11 mouse cellular contexts compared by ENCODE assay signal in the genomic region with DNA sequence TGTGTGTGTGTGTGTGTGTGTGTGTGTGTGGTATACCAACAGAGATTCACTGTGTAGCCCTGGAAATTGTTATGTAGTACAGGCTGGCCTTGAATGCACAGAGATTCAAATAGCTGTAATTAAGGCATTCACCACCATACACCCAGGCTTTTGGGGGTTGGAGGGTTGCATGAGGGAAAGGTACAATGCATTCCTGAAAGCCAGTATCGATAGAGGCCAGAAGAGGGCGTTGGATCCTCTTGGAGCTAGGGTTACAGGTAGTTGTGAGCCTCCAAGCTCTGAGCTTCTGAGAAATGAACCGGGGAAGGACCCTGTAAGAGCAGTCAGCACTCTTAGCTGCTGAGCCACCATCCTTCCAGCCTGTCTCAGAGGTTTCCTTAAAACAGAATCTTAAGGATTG. TPM values are rescaled to one million over a fixed set of nuclear protein-coding genes. Genes with fewer than 3 reads are reported as not detected.
DNase-seq lines count a peak whose midpoint lies in the region; ATAC-seq and TF ChIP-seq lines count a peak whose summit lies in the region.
"Had no signal": no experiment of that assay in that cellular context is flagged by ENCODE, and none has a peak within 500 bp of the region (broad histone marks: within the 10 kb centered on the region; RNA-seq: fewer than 3 reads in every experiment).

No protein-coding gene starts in this region.

- no peak overlapping the region for H3K4me3 ChIP-seq in hindbrain, postnatal 0 days (ENCODE audit: low read length)
- H3K4me3 ChIP-seq in hindbrain, embryonic 10.5 days: no peak overlapping the region
- no peak overlapping the region for H3K4me3 ChIP-seq in stomach, postnatal 0 days (ENCODE audit: low read depth, low read length)
- H3K4me3 ChIP-seq: megakaryocyte, embryonic 14.5 days had no signal

- no peak overlapping the region for H3K9ac ChIP-seq in hindbrain, postnatal 0 days (replicated peaks; ENCODE audit: low read length)
- no peak overlapping the region for H3K9ac ChIP-seq in stomach, postnatal 0 days (ENCODE audit: low read length)

- H3K36me3 ChIP-seq in hindbrain, postnatal 0 days (ENCODE audit: insufficient read depth, low read length): peaks cover 5% of the 10 kb centered on the region; the same call in 1 of the 2 replicates
- H3K36me3 ChIP-seq in hindbrain, embryonic 10.5 days: peaks cover 34% of the 10 kb centered on the region
- no peaks in the 10 kb centered on the region for H3K36me3 ChIP-seq in stomach, postnatal 0 days (ENCODE audit: control insufficient read depth, insufficient read depth, low read length)

- ATAC-seq in hindbrain, postnatal 0 days: peak; percentile 46; the same call in 1 of the 2 replicates
- ATAC-seq in stomach, postnatal 0 days (ENCODE audit: low FRiP score, low TSS enrichment): no peak

- peak; percentile 40 for TF ChIP-seq CTCF in hindbrain, postnatal 0 days (IDR thresholded peaks at IDR 0.05; ENCODE audit: low read depth)
- peak; percentile 50 for TF ChIP-seq CTCF in stomach, postnatal 0 days (IDR thresholded peaks at IDR 0.05; ENCODE audit: low read depth)

- H3K27me3 ChIP-seq in hindbrain, postnatal 0 days (ENCODE audit: insufficient read depth, low read length): no peaks in the 10 kb centered on the region
- H3K27me3 ChIP-seq in hindbrain, embryonic 10.5 days (ENCODE audit: insufficient read depth, poor library complexity, severe bottlenecking): no peaks in the 10 kb centered on the region
- no peaks in the 10 kb centered on the region for H3K27me3 ChIP-seq in stomach, postnatal 0 days (ENCODE audit: control insufficient read depth, insufficient read depth, low read length)
- H3K27me3 ChIP-seq: megakaryocyte, embryonic 14.5 days had no signal

- no peaks in the 10 kb centered on the region for H3K9me3 ChIP-seq in hindbrain, postnatal 0 days (ENCODE audit: low read length)
- H3K9me3 ChIP-seq in hindbrain, embryonic 10.5 days: 0 out of 2 replicates have a peak, but pooled peaks cover 1% of the 10 kb centered on the region
- H3K9me3 ChIP-seq in stomach, postnatal 0 days (ENCODE audit: control insufficient read depth, low read length): no peaks in the 10 kb centered on the region
- H3K9me3 ChIP-seq: megakaryocyte, embryonic 14.5 days had no signal

- TF ChIP-seq EP300 in stomach, postnatal 0 days (optimal IDR thresholded peaks at IDR 0.05): no peak

- DNase-seq in adrenal gland, postnatal 14 days: peak; percentile 29
- no peak for DNase-seq in adrenal gland, adult 2 months
- peak; percentile 18 for DNase-seq in hindbrain, postnatal 0 days (ENCODE audit: low spot score)
- no peak for DNase-seq in hindbrain, embryonic 10.5 days (ENCODE audit: low spot score)
- DNase-seq in testis, postnatal 10 days (ENCODE audit: low spot score): peak; percentile 42
- DNase-seq in testis, postnatal 14 days (ENCODE audit: low spot score): no peak
- no peak for DNase-seq in stomach, postnatal 0 days (ENCODE audit: low spot score)
- no peak for DNase-seq in layer of hippocampus, postnatal 14 days (ENCODE audit: low spot score in 2 of 2)
- DNase-seq: gastrocnemius, postnatal 10 days had no signal

- H3K4me1 ChIP-seq in hindbrain, postnatal 0 days (ENCODE audit: insufficient read depth, low read length): no peaks in the 10 kb centered on the region
- H3K4me1 ChIP-seq in hindbrain, embryonic 10.5 days (replicated peaks): no peaks in the 10 kb centered on the region
- H3K4me1 ChIP-seq in stomach, postnatal 0 days (replicated peaks; ENCODE audit: control insufficient read depth, insufficient read depth): no peaks in the 10 kb centered on the region

- peak overlapping the region; percentile 32; the same call in 1 of the 2 replicates for H3K27ac ChIP-seq in hindbrain, postnatal 0 days
- H3K27ac ChIP-seq in hindbrain, embryonic 10.5 days: no peak overlapping the region
- no peak overlapping the region for H3K27ac ChIP-seq in stomach, postnatal 0 days (replicated peaks)

- 35% methylated on average over 3 of the region's 3 CpGs for WGBS in hindbrain, postnatal 0 days
- WGBS in hindbrain, embryonic 10.5 days: 38% methylated on average over 3 of the region's 3 CpGs
- WGBS in stomach, postnatal 0 days: 28% methylated on average over 3 of the region's 3 CpGs

- H3K4me2 ChIP-seq in hindbrain, postnatal 0 days (ENCODE audit: low read depth, low read length): no peak overlapping the region
- H3K4me2 ChIP-seq in stomach, postnatal 0 days (replicated peaks; ENCODE audit: low read depth): no peak overlapping the region

RNA-seq across cellular contexts. Expression of a gene that starts 16.2 kb away (rescaled TPM):
- total RNA-seq in adrenal gland, postnatal 14 days (2021): not detected in 2 replicates
- not detected for total RNA-seq in adrenal gland, adult 2 months (2021)
- polyA plus RNA-seq in adrenal gland, adult 2 months (2012; rRNA removed): not detected in 2 replicates
- not detected in 2 replicates for total RNA-seq in hindbrain, postnatal 0 days (2014; rRNA removed)
- polyA plus RNA-seq in hindbrain, postnatal 0 days (2015; fragmentation: Nextera tagmentation; extraction: Ambion mirVana): not detected in 2 replicates
- not detected in 2 replicates for polyA plus RNA-seq in hindbrain, embryonic 10.5 days (2016; fragmentation: Nextera tagmentation; extraction: Ambion mirVana)
- not detected in 2 replicates for polyA plus RNA-seq in stomach, postnatal 0 days (2015; fragmentation: Nextera tagmentation; extraction: Ambion mirVana)
- not detected for total RNA-seq in layer of hippocampus, postnatal 14 days (2021)
- total RNA-seq: gastrocnemius, postnatal 10 days had no signal
- polyA plus RNA-seq: small intestine, adult 2 months had no signal

RNA-seq across cellular contexts. Expression of a gene that starts 30.7 kb away (rescaled TPM):
- 75.1 and 78.2 TPM in 2 replicates for total RNA-seq in adrenal gland, postnatal 14 days (2021)
- 10 to 100 TPM; 69.0 to 90.8 TPM for total RNA-seq in adrenal gland, adult 2 months (2021)
- polyA plus RNA-seq in adrenal gland, adult 2 months (2012; rRNA removed): 17.5 and 19.2 TPM in 2 replicates
- total RNA-seq in hindbrain, postnatal 0 days (2014; rRNA removed): 115 and 116 TPM in 2 replicates
- 110 and 117 TPM in 2 replicates for polyA plus RNA-seq in hindbrain, postnatal 0 days (2015; fragmentation: Nextera tagmentation; extraction: Ambion mirVana)
- 84.2 and 97.8 TPM in 2 replicates for polyA plus RNA-seq in hindbrain, embryonic 10.5 days (2016; fragmentation: Nextera tagmentation; extraction: Ambion mirVana)
- 63.8 and 66.5 TPM in 2 replicates for polyA plus RNA-seq in stomach, postnatal 0 days (2015; fragmentation: Nextera tagmentation; extraction: Ambion mirVana)
- 100 to 1,000 TPM; 128 to 136 TPM for total RNA-seq in layer of hippocampus, postnatal 14 days (2021)

Comparison
In these comparisons a context has a peak if more than half of its experiments do, and no peak if none do; other contexts are left out.
1. DNase-seq: peak in adrenal gland, postnatal 14 days (single experiment), hindbrain, postnatal 0 days (single experiment) and testis, postnatal 10 days (single experiment); none in adrenal gland, adult 2 months (single experiment), hindbrain, embryonic 10.5 days (single experiment), testis, postnatal 14 days (single experiment), stomach, postnatal 0 days (single experiment) and layer of hippocampus, postnatal 14 days (0 of 2).